Mouse (Mus musculus): ENCODE data around the gene Edrf1.

DNA sequence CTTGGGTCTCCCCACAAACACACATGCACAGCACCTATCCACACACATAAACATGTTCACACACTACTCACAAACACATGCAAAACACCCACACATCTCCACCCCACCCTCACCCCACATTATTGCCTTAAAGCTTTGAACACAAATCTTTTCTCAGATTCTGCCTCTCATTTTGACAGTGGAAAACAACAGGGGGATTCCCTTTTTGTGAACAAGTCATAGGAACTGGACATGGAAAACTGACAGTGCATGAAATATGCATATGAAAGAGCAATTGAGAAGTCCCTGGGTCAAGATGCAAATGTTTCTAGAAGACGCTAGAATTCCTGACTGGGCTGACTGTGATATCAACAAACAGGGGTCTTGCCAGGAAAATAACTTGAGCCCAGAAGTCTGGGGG lies 36.8 kb upstream of the Edrf1 start:
- TF ChIP-seq CTCF (IDR thresholded peaks at IDR 0.05; ENCODE audit: low read depth) (no peak), EP300 (IDR thresholded peaks at IDR 0.05; ENCODE audit: low read depth) (no peak)

All from liver, embryonic 14.5 days (tissue).